Mouse (Mus musculus) 416B (cell line): ENCODE measurements around the gene Cars.

Experiments used
- DNase-seq: peaks from one replicate; pipeline ENCODE4 v3.0.0; 2011; ENCODE audit warnings: low read depth

Gene Cars

DNA sequence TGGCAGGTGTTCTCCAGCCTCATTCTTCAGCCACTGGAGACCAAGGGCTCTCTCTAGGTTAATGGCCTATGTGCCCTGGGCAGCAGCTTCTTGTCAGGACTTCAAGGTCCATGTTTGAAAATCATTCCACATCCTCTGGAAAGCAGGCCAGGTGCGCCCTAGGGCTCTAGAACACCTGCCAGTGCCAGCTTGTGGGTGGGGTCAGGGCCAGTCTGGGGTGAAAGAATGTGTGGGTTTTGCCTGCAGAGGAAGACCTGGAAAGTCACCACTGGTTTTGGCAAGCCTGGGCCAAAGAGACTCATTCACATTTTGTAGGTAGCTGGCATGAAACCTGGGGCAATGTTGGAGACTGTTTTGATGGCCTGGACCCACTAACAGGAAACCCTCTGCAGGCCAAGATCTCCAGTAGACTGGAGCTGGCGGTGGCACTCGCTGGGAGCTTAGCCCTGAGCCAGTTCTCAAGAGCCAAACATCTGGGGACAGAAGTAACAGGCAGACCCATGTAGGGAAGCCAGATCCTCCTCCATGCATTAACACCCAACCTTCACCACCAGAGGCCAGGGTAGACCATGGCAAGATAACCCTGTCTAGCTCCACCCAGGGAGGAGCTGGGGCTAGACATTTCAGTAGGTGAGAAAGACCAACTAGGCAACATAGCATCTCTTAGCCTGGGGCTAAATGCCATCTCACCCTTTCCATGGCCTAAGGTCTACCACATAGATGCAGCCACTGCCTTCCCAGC lies 89.1 kb downstream of the Cars start:
- DNase-seq: no peak

DNA sequence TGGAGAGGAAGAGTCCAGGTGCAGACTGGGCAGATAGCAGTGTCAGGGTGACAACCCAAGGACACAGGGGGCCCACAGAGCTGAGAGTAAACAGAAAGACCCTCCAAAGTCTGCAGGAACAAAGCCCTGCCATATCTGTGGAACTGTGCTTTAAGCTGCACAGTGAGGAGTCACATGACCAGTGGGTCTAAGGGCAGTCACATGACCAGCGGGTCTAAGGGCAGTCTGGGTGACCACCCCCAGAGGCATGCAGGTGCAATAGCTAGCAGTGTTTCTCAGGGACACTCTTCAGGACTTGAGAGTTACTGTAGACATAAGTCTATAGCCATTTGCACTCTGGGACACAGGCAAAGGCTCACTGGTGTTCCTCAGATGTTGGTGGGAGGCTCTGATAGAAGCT lies 90.3 kb downstream of the Cars start:
- DNase-seq: no peak
